Mouse (Mus musculus): Measurements from ENCODE around the gene Gab2. TPM values are rescaled to one million over a fixed set of nuclear protein-coding genes. Genes with fewer than 3 reads are reported as not detected.

The Gab2 gene
- polyA plus RNA-seq, 1 experiment from 2014 or later, result 4.7 TPM

GRCm38 (mm10) chr7:97296986-97297385, 215.6 kb downstream of the Gab2 start:
- Histone ChIP-seq H3K27me3 (no peaks in the 10 kb centered on the region), H3K36me3 (peaks cover 3% of the 10 kb centered on the region; the same call in 1 of the 2 replicates), H3K4me1 (no peaks in the 10 kb centered on the region), H3K27ac (no peak overlapping the region), H3K9me3 (no peaks in the 10 kb centered on the region), H3K9ac (no peak overlapping the region), H3K4me2 (no peak overlapping the region), H3K4me3 (no peak overlapping the region)
- 57% methylated on average over 2 of the region's 2 CpGs for WGBS
- ATAC-seq (ENCODE audit: insufficient number of reproducible peaks, low FRiP score, low TSS enrichment, low read depth), result no peak

- 0% methylated on average over 2 of the region's 2 CpGs for WGBS
- no peak for ATAC-seq (ENCODE audit: insufficient number of reproducible peaks, low FRiP score, low TSS enrichment, low read depth)
These were observed 216.1 kb downstream of the Gab2 start for GRCm38 (mm10) chr7:97297466-97297865.

GRCm38 (mm10) chr7:97298279-97298678, 216.9 kb downstream of the Gab2 start:
- Histone ChIP-seq H3K4me1 (no peaks in the 10 kb centered on the region), H3K27ac (no peak overlapping the region), H3K9me3 (no peaks in the 10 kb centered on the region), H3K9ac (no peak overlapping the region), H3K27me3 (no peaks in the 10 kb centered on the region), H3K4me2 (no peak overlapping the region), H3K36me3 (peaks cover 6% of the 10 kb centered on the region; the same call in 1 of the 2 replicates), H3K4me3 (no peak overlapping the region)
- ATAC-seq (ENCODE audit: insufficient number of reproducible peaks, low FRiP score, low TSS enrichment, low read depth), result no peak
- WGBS, result 92% methylated on average over 2 of the region's 2 CpGs

More at GRCm38 (mm10) chr7:97297466-97297865, 216.1 kb downstream of the Gab2 start:
- no peaks in the 10 kb centered on the region for H3K9me3 ChIP-seq
- no peak overlapping the region for H3K9ac ChIP-seq
- no peaks in the 10 kb centered on the region for H3K27me3 ChIP-seq
- no peak overlapping the region for H3K4me2 ChIP-seq
- no peak overlapping the region for H3K4me3 ChIP-seq
- H3K36me3 ChIP-seq, result peaks cover 3% of the 10 kb centered on the region; the same call in 1 of the 2 replicates
- no peaks in the 10 kb centered on the region for H3K4me1 ChIP-seq
- no peak overlapping the region for H3K27ac ChIP-seq

GRCm38 (mm10) chr7:97298943-97299342, 217.6 kb downstream of the Gab2 start:
- no peak overlapping the region for H3K9ac ChIP-seq
- 77% methylated on average over 6 of the region's 6 CpGs for WGBS
- peaks cover 6% of the 10 kb centered on the region for H3K36me3 ChIP-seq
- no peaks in the 10 kb centered on the region for H3K9me3 ChIP-seq
- no peak overlapping the region for H3K4me2 ChIP-seq
- no peaks in the 10 kb centered on the region for H3K27me3 ChIP-seq
- no peaks in the 10 kb centered on the region for H3K4me1 ChIP-seq
- H3K27ac ChIP-seq, result no peak overlapping the region
- no peak for ATAC-seq (ENCODE audit: insufficient number of reproducible peaks, low FRiP score, low TSS enrichment, low read depth)
- H3K4me3 ChIP-seq, result no peak overlapping the region

- Histone ChIP-seq H3K27me3 (no peaks in the 10 kb centered on the region), H3K36me3 (peaks cover 19% of the 10 kb centered on the region), H3K9ac (no peak overlapping the region), H3K27ac (no peak overlapping the region), H3K4me2 (no peak overlapping the region), H3K4me1 (no peaks in the 10 kb centered on the region), H3K9me3 (no peaks in the 10 kb centered on the region), H3K4me3 (no peak overlapping the region)
- ATAC-seq (ENCODE audit: insufficient number of reproducible peaks, low FRiP score, low TSS enrichment, low read depth), result no peak
- WGBS, result 84% methylated on average over 2 of the region's 2 CpGs
These were observed 219.5 kb downstream of the Gab2 start for GRCm38 (mm10) chr7:97300914-97301313.

- no peaks in the 10 kb centered on the region for H3K27me3 ChIP-seq
- H3K9me3 ChIP-seq, result no peaks in the 10 kb centered on the region
These were observed 219.9 kb downstream of the Gab2 start for GRCm38 (mm10) chr7:97301321-97301720.

GRCm38 (mm10) chr7:97302261-97302660, 220.9 kb downstream of the Gab2 start:
- Histone ChIP-seq H3K4me1 (no peaks in the 10 kb centered on the region), H3K9me3 (no peaks in the 10 kb centered on the region), H3K4me2 (no peak overlapping the region), H3K4me3 (no peak overlapping the region), H3K9ac (no peak overlapping the region), H3K27ac (no peak overlapping the region), H3K36me3 (peaks cover 23% of the 10 kb centered on the region), H3K27me3 (no peaks in the 10 kb centered on the region)
- 84% methylated on average over 4 of the region's 4 CpGs for WGBS
- ATAC-seq (ENCODE audit: insufficient number of reproducible peaks, low FRiP score, low TSS enrichment, low read depth), result no peak

More at GRCm38 (mm10) chr7:97301321-97301720, 219.9 kb downstream of the Gab2 start:
- Histone ChIP-seq H3K36me3 (peaks cover 21% of the 10 kb centered on the region), H3K4me2 (no peak overlapping the region), H3K4me3 (no peak overlapping the region), H3K27ac (no peak overlapping the region), H3K4me1 (no peaks in the 10 kb centered on the region), H3K9ac (no peak overlapping the region)
- no peak for ATAC-seq (ENCODE audit: insufficient number of reproducible peaks, low FRiP score, low TSS enrichment, low read depth)
- WGBS, result 82% methylated on average over 8 of the region's 8 CpGs

GRCm38 (mm10) chr7:97302876-97303275, 221.5 kb downstream of the Gab2 start:
- WGBS, result 77% methylated on average over 4 of the region's 4 CpGs
- Histone ChIP-seq H3K27me3 (no peaks in the 10 kb centered on the region), H3K36me3 (peaks cover 27% of the 10 kb centered on the region), H3K9me3 (no peaks in the 10 kb centered on the region), H3K4me1 (no peaks in the 10 kb centered on the region), H3K27ac (no peak overlapping the region), H3K4me2 (no peak overlapping the region), H3K4me3 (no peak overlapping the region), H3K9ac (no peak overlapping the region)
- no peak for ATAC-seq (ENCODE audit: insufficient number of reproducible peaks, low FRiP score, low TSS enrichment, low read depth)

- Histone ChIP-seq H3K27me3 (no peaks in the 10 kb centered on the region), H3K36me3 (peaks cover 34% of the 10 kb centered on the region), H3K27ac (no peak overlapping the region), H3K4me3 (no peak overlapping the region), H3K9ac (no peak overlapping the region), H3K9me3 (no peaks in the 10 kb centered on the region), H3K4me1 (no peaks in the 10 kb centered on the region), H3K4me2 (no peak overlapping the region)
- WGBS, result 60% methylated on average over 2 of the region's 2 CpGs
- no peak for ATAC-seq (ENCODE audit: insufficient number of reproducible peaks, low FRiP score, low TSS enrichment, low read depth)
These were observed 222.2 kb downstream of the Gab2 start for GRCm38 (mm10) chr7:97303614-97304013.

- Histone ChIP-seq H3K27ac (no peak overlapping the region), H3K4me2 (no peak overlapping the region), H3K36me3 (peaks cover 42% of the 10 kb centered on the region)
These were observed 223.1 kb downstream of the Gab2 start for GRCm38 (mm10) chr7:97304471-97304870.

GRCm38 (mm10) chr7:97305206-97305605, 223.8 kb downstream of the Gab2 start:
- Histone ChIP-seq H3K4me3 (no peak overlapping the region), H3K27ac (no peak overlapping the region), H3K27me3 (no peaks in the 10 kb centered on the region), H3K4me1 (no peaks in the 10 kb centered on the region), H3K4me2 (no peak overlapping the region), H3K9me3 (no peaks in the 10 kb centered on the region), H3K9ac (no peak overlapping the region), H3K36me3 (peaks cover 49% of the 10 kb centered on the region)
- WGBS, result 84% methylated on average over 4 of the region's 4 CpGs
- ATAC-seq (ENCODE audit: insufficient number of reproducible peaks, low FRiP score, low TSS enrichment, low read depth), result no peak

More at GRCm38 (mm10) chr7:97304471-97304870, 223.1 kb downstream of the Gab2 start:
- Histone ChIP-seq H3K4me1 (no peaks in the 10 kb centered on the region), H3K27me3 (no peaks in the 10 kb centered on the region), H3K9ac (no peak overlapping the region), H3K4me3 (no peak overlapping the region), H3K9me3 (no peaks in the 10 kb centered on the region)
- no peak for ATAC-seq (ENCODE audit: insufficient number of reproducible peaks, low FRiP score, low TSS enrichment, low read depth)

GRCm38 (mm10) chr7:97306813-97307212, 225.4 kb downstream of the Gab2 start:
- Histone ChIP-seq H3K4me1 (no peaks in the 10 kb centered on the region), H3K27ac (no peak overlapping the region), H3K36me3 (peaks cover 62% of the 10 kb centered on the region), H3K9ac (no peak overlapping the region), H3K4me2 (no peak overlapping the region), H3K27me3 (no peaks in the 10 kb centered on the region), H3K4me3 (no peak overlapping the region), H3K9me3 (no peaks in the 10 kb centered on the region)
- 91% methylated on average over 2 of the region's 2 CpGs for WGBS
- ATAC-seq (ENCODE audit: insufficient number of reproducible peaks, low FRiP score, low TSS enrichment, low read depth), result no peak

- no peaks in the 10 kb centered on the region for H3K9me3 ChIP-seq
- no peak overlapping the region for H3K9ac ChIP-seq
- no peaks in the 10 kb centered on the region for H3K4me1 ChIP-seq
- peaks cover 68% of the 10 kb centered on the region for H3K36me3 ChIP-seq
- WGBS, result 71% methylated on average over 1 of the region's 1 CpGs
- no peaks in the 10 kb centered on the region for H3K27me3 ChIP-seq
- ATAC-seq (ENCODE audit: insufficient number of reproducible peaks, low FRiP score, low TSS enrichment, low read depth), result no peak
- no peak overlapping the region for H3K27ac ChIP-seq
- no peak overlapping the region for H3K4me3 ChIP-seq
- no peak overlapping the region for H3K4me2 ChIP-seq
These were observed 226.2 kb downstream of the Gab2 start for GRCm38 (mm10) chr7:97307546-97307945.
